Mouse (Mus musculus) CH12.LX (cell line): ENCODE measurements around the gene Rpl9-ps1. TPM values are rescaled to one million over a fixed set of nuclear protein-coding genes. Genes with fewer than 3 reads are reported as not detected.

Source experiments
- DNase-seq: peaks from one replicate; pipeline ENCODE4 v3.0.0-alpha.2; 2013; ENCODE audit errors: extremely low read depth
- H3K27ac ChIP-seq: 2 replicates; pipeline ENCODE4 v1.5.1; 2012; ENCODE audit warnings: low read depth, mild to moderate bottlenecking, control low read depth, moderate library complexity; ENCODE audit not compliant: insufficient read depth
- H3K27me3 ChIP-seq: replicated peaks from 2 replicates; pipeline ENCODE3; 2012; ENCODE audit warnings: inconsistent platforms
- H3K36me3 ChIP-seq, 2 experiments: replicated peaks in 1 of 2; 2 replicates each; pipeline versions ENCODE3 to v1.6.1; 2012; ENCODE audit warnings: inconsistent platforms in 1 of 2, low read length in 1 of 2, mild to moderate bottlenecking in 1 of 2, mixed read lengths in 1 of 2, moderate library complexity in 1 of 2; ENCODE audit not compliant: control insufficient read depth in 1 of 2, insufficient read depth in 1 of 2
- H3K4me1 ChIP-seq, 2 experiments: 2 replicates each; pipeline ENCODE4 v1.6.1; 2012; ENCODE audit warnings: inconsistent platforms in 1 of 2, moderate library complexity in 1 of 2; ENCODE audit not compliant: insufficient read depth in 2 of 2, control insufficient read depth in 1 of 2
- H3K4me2 ChIP-seq: 2 replicates; pipeline ENCODE4 v1.6.1; 2012; ENCODE audit warnings: low read depth, mild to moderate bottlenecking, control low read depth; ENCODE audit not compliant: poor library complexity, insufficient read depth, severe bottlenecking
- H3K4me3 ChIP-seq, 3 experiments: fragments of 150-350 bp in 1 of 3; sonication (generic) in 1 of 3; replicated peaks in 1 of 3; 2 replicates each; pipeline versions ENCODE3 to v1.5.1; 2011 to 2012; ENCODE audit warnings: low read depth in 2 of 3, low read length in 2 of 3, mild to moderate bottlenecking in 2 of 3, moderate library complexity in 2 of 3, control low read depth in 1 of 3, improper control_type of control experiment in 1 of 3, inconsistent platforms in 1 of 3, mixed read lengths in 1 of 3; ENCODE audit not compliant: poor library complexity in 1 of 3
- H3K79me2 ChIP-seq: replicated peaks from 2 replicates; pipeline ENCODE4 v1.6.1; 2012; ENCODE audit warnings: mild to moderate bottlenecking, moderate library complexity; ENCODE audit not compliant: control insufficient read depth, poor library complexity, insufficient read depth, severe bottlenecking; ENCODE audit errors: extremely low read depth
- H3K9ac ChIP-seq: 2 replicates; pipeline ENCODE4 v1.6.1; 2012; ENCODE audit warnings: low read depth, mild to moderate bottlenecking, control low read depth, moderate library complexity; ENCODE audit not compliant: insufficient read depth
- H3K9me3 ChIP-seq: replicated peaks from 2 replicates; pipeline ENCODE3; 2012; ENCODE audit warnings: low read length, inconsistent platforms, mixed read lengths
- BHLHE40 ChIP-seq: IDR thresholded peaks from 2 replicates; pipeline ENCODE4 v1.6.1; 2011; ENCODE audit warnings: mild to moderate bottlenecking, low read depth, low read length, improper control_type of control experiment
- CHD1 ChIP-seq: IDR thresholded peaks from 2 replicates; pipeline ENCODE4 v1.6.1; 2012; ENCODE audit warnings: low read depth, low read length, improper control_type of control experiment, inconsistent platforms
- CHD2 ChIP-seq: IDR thresholded peaks from 2 replicates; pipeline ENCODE4 v1.6.1; 2011; ENCODE audit warnings: low read length, improper control_type of control experiment
- E2F4 ChIP-seq: IDR thresholded peaks from 2 replicates; pipeline ENCODE4 v1.6.1; 2011; ENCODE audit warnings: low read depth, low read length, improper control_type of control experiment; ENCODE audit not compliant: insufficient replicate concordance
- ELF1 ChIP-seq: IDR thresholded peaks from 2 replicates; pipeline ENCODE4 v1.6.1; 2014; ENCODE audit warnings: low read depth, mild to moderate bottlenecking, inconsistent platforms, low read length, improper control_type of control experiment
- EP300 ChIP-seq: IDR thresholded peaks from 2 replicates; pipeline ENCODE4 v1.6.1; 2011; ENCODE audit warnings: low read length, improper control_type of control experiment
- ETS1 ChIP-seq: conservative IDR thresholded peaks from 2 replicates; pipeline ENCODE4 v1.6.1; 2012; ENCODE audit warnings: low read depth, mild to moderate bottlenecking, inconsistent platforms, low read length, improper control_type of control experiment, moderate library complexity
- GABPA ChIP-seq: IDR thresholded peaks from 2 replicates; pipeline ENCODE4 v1.6.1; 2012; ENCODE audit warnings: low read depth, low read length, improper control_type of control experiment, inconsistent platforms; ENCODE audit not compliant: insufficient replicate concordance
- HCFC1 ChIP-seq: IDR thresholded peaks from 2 replicates; pipeline ENCODE4 v1.6.1; 2012; ENCODE audit warnings: low read depth, mild to moderate bottlenecking, inconsistent platforms, low read length, improper control_type of control experiment
- IRF4 ChIP-seq: IDR thresholded peaks from 2 replicates; pipeline ENCODE4 v1.6.1; 2014; ENCODE audit warnings: low read depth, mild to moderate bottlenecking, inconsistent platforms, low read length, improper control_type of control experiment
- JUN ChIP-seq: IDR thresholded peaks from 2 replicates; pipeline ENCODE4 v1.6.1; 2011; ENCODE audit warnings: low read depth, mild to moderate bottlenecking, low read length, improper control_type of control experiment, moderate library complexity; ENCODE audit not compliant: insufficient read depth
- JUND ChIP-seq: conservative IDR thresholded peaks from 2 replicates; pipeline ENCODE4 v1.6.1; 2011; ENCODE audit warnings: low read depth, low read length, improper control_type of control experiment
- KAT2A ChIP-seq: IDR thresholded peaks from 2 replicates; pipeline ENCODE4 v1.6.1; 2012; ENCODE audit warnings: low read length, improper control_type of control experiment, inconsistent platforms; ENCODE audit not compliant: insufficient replicate concordance
- MAFK ChIP-seq: IDR thresholded peaks from 2 replicates; pipeline ENCODE4 v1.6.1; 2011; ENCODE audit warnings: low read length, improper control_type of control experiment; ENCODE audit not compliant: insufficient replicate concordance
- MAX ChIP-seq: IDR thresholded peaks from 2 replicates; pipeline ENCODE4 v1.6.1; 2011; ENCODE audit warnings: low read length, improper control_type of control experiment
- MAZ ChIP-seq: IDR thresholded peaks from 2 replicates; pipeline ENCODE4 v1.6.1; 2012; ENCODE audit warnings: low read depth, mild to moderate bottlenecking, inconsistent platforms, low read length, improper control_type of control experiment, moderate library complexity
- MEF2A ChIP-seq: IDR thresholded peaks from 2 replicates; pipeline ENCODE4 v1.6.1; 2014; ENCODE audit warnings: low read depth, mild to moderate bottlenecking, inconsistent platforms, low read length, improper control_type of control experiment, borderline replicate concordance
- MXI1 ChIP-seq: IDR thresholded peaks from 2 replicates; pipeline ENCODE4 v1.6.1; 2011; ENCODE audit warnings: mild to moderate bottlenecking, low read depth, low read length, improper control_type of control experiment
- MYC ChIP-seq: IDR thresholded peaks from 2 replicates; pipeline ENCODE4 v1.6.1; 2011; ENCODE audit warnings: low read depth, mild to moderate bottlenecking, improper control_type of control experiment, low read length
- NRF1 ChIP-seq: IDR thresholded peaks from 2 replicates; pipeline ENCODE4 v1.6.1; 2014; ENCODE audit warnings: low read depth, mild to moderate bottlenecking, inconsistent platforms, low read length, improper control_type of control experiment, moderate library complexity
- POLR2AphosphoS2 ChIP-seq: IDR thresholded peaks from 2 replicates; pipeline ENCODE4 v1.6.1; 2011; ENCODE audit warnings: low read depth, low read length, improper control_type of control experiment
- RCOR1 ChIP-seq: conservative IDR thresholded peaks from 2 replicates; pipeline ENCODE4 v1.6.1; 2012; ENCODE audit warnings: low read depth, mild to moderate bottlenecking, inconsistent platforms, low read length, improper control_type of control experiment
- SIN3A ChIP-seq: IDR thresholded peaks from 2 replicates; pipeline ENCODE4 v1.6.1; 2012; ENCODE audit warnings: low read length, improper control_type of control experiment, inconsistent platforms
- TBP ChIP-seq: conservative IDR thresholded peaks from 2 replicates; pipeline ENCODE4 v1.6.1; 2011; ENCODE audit warnings: low read depth, low read length, improper control_type of control experiment
- TCF12 ChIP-seq: IDR thresholded peaks from 2 replicates; pipeline ENCODE4 v1.6.1; 2014; ENCODE audit warnings: low read depth, mild to moderate bottlenecking, inconsistent platforms, low read length, improper control_type of control experiment
- UBTF ChIP-seq: IDR thresholded peaks from 2 replicates; pipeline ENCODE4 v1.6.1; 2012; ENCODE audit warnings: low read depth, mild to moderate bottlenecking, inconsistent platforms, low read length, improper control_type of control experiment, moderate library complexity
- USF1 ChIP-seq: IDR thresholded peaks from 2 replicates; pipeline ENCODE4 v1.6.1; 2014; ENCODE audit warnings: low read depth, mild to moderate bottlenecking, inconsistent platforms, low read length, improper control_type of control experiment
- USF2 ChIP-seq: conservative IDR thresholded peaks from 2 replicates; pipeline ENCODE4 v1.6.1; 2011; ENCODE audit warnings: low read depth, low read length, improper control_type of control experiment
- ZKSCAN1 ChIP-seq: IDR thresholded peaks from 2 replicates; pipeline ENCODE4 v1.6.1; 2012; ENCODE audit warnings: low read depth, inconsistent platforms, low read length, improper control_type of control experiment, borderline replicate concordance
- ZNF384 ChIP-seq: IDR thresholded peaks from 2 replicates; pipeline ENCODE4 v1.6.1; 2012; ENCODE audit warnings: low read depth, low read length, improper control_type of control experiment, inconsistent platforms
- dilution Hi-C: fragments of 300-500 bp; cut with MboI; formaldehyde crosslinking; loops from 2 replicates; pipeline ENCODE4 v1.14.3; 2020; ENCODE audit warnings: low sequenced_read_pairs; ENCODE audit not compliant: extremely low pct_unique_long_range_greater_than_20kb, extremely low pct_ligation_motif_present
- in situ Hi-C: fragments of 300-500 bp; cut with MboI; formaldehyde crosslinking; loops from 3 replicates; pipeline ENCODE4 v1.14.3; 2019; ENCODE audit warnings: low sequenced_read_pairs, low pct_ligation_motif_present, low pct_unique_long_range_greater_than_20kb, mixed read lengths
- polyA plus RNA-seq: library from polyadenylated mRNA; unstranded; fragments of >175 nt; gene quantifications from 2 replicates; pipeline ENCODE4 v1.2.1, GENCODE M21; 2012; ENCODE audit warnings: low read depth; ENCODE audit not compliant: insufficient read length
- total RNA-seq, 2 experiments: library from RNA; depleted of rRNA; stranded (reverse); fragments of 300-350 nt in 1 of 2; fragments of >200 nt in 1 of 2; gene quantifications; 2 replicates each; pipeline ENCODE4 v1.2.3; 2012 to 2014

The Rpl9-ps1 gene
- total and polyA plus RNA-seq, 3 experiments = not detected

DNA sequence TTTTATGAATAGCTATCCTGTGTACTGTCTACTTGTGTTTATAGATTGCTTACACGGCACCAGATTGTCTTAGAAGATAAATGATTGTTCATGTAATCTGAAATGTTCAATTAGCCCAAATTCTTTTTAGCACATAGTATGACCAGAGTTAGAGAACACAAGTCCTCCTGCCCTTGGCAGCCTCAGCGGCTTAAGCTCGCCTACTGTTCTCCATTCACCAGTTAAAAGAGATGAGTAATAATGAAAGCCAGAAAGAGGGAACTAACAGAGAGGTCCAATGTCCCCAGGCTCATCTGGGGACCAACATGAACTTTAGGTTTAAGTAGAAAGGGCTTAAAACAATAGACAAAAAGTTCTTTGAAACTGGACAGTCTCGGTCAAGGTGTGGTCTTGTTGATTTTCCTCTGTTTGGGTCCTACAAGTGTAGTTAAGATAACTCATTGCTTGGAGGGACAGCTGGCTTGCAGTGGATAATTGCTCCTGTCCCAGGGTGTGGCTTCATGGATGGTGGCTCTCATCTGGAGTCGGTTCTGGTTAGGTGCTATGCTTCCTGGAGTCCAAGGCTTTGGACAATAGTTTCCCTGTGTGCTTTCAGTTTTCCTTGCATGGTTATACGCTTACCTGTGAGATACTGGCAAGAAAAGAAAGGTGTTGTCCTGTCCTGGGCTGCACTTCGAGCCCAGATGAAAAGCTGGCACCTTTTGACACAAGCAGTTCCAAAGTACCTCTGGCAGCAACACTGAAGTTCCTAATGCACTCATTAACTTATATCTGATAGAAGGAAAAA lies 49.6 kb downstream of the Rpl9-ps1 start:
- no peaks in the 10 kb centered on the region for H3K79me2 ChIP-seq
- H3K4me2 ChIP-seq = peak overlapping the region; percentile 37
- no peak overlapping the region; the same call in 1 of the 2 replicates for H3K27ac ChIP-seq
- no peaks in the 10 kb centered on the region for H3K27me3 ChIP-seq
- in situ Hi-C loops (no loop called here), dilution Hi-C loops (no loop called here)
- peaks cover 11 to 50% of the 10 kb centered on the region in 2 experiments for H3K4me1 ChIP-seq
- no peaks in the 10 kb centered on the region for H3K9me3 ChIP-seq
- no peaks in the 10 kb centered on the region for H3K36me3 ChIP-seq
- TF ChIP-seq MAZ = no peak
- peak; percentile 100 for TF ChIP-seq JUND
- TF ChIP-seq ZNF384 = peak; percentile 74
- TF ChIP-seq TBP = no peak
- no peak for TF ChIP-seq UBTF
- TF ChIP-seq IRF4 = peak; percentile 100
- TF ChIP-seq E2F4 = no peak
- no peak for TF ChIP-seq KAT2A
- TF ChIP-seq ELF1 = no peak
- TF ChIP-seq EP300 = peak; percentile 99
- no peak for TF ChIP-seq MAFK
- no peak for TF ChIP-seq NRF1
- no peak; the same call in 1 of the 2 replicates for TF ChIP-seq MAX
- peak; percentile 53 for TF ChIP-seq BHLHE40
- TF ChIP-seq RCOR1 = peak; percentile 96
- TF ChIP-seq MYC = peak; percentile 63; the same call in 1 of the 2 replicates
- no peak for TF ChIP-seq HCFC1
- TF ChIP-seq MXI1 = no peak
- TF ChIP-seq GABPA = no peak
- TF ChIP-seq USF2 = no peak
- TF ChIP-seq SIN3A = 0 out of 2 replicates have a peak, but pooled peaks have one; percentile 35
- peak; percentile 98 for TF ChIP-seq JUN
- TF ChIP-seq MEF2A = peak; percentile 46; the same call in 1 of the 2 replicates
- TF ChIP-seq USF1 = no peak
- 0 out of 2 replicates have a peak, but pooled peaks have one; percentile 19 for TF ChIP-seq CHD2
- TF ChIP-seq CHD1 = no peak
- TF ChIP-seq TCF12 = peak; percentile 60; the same call in 1 of the 2 replicates
- no peak for TF ChIP-seq POLR2AphosphoS2
- peak; percentile 100 for TF ChIP-seq ZKSCAN1
- peak; percentile 60; the same call in 1 of the 2 replicates for TF ChIP-seq ETS1
- peak; percentile 83 for DNase-seq
- no peak overlapping the region for H3K9ac ChIP-seq
- H3K4me3 ChIP-seq = no peak overlapping the region
